Mouse (Mus musculus): ENCODE measurements around the gene Rasl10a. TPM values are rescaled to one million over a fixed set of nuclear protein-coding genes. Genes with fewer than 3 reads are reported as not detected.

Gene Rasl10a
- polyA plus RNA-seq, 1 experiment from 2014 or later, result 4.1 TPM

GRCm38 (mm10) chr11:5032706-5033105 is 25.2 kb upstream of the Rasl10a start:
- peaks cover 84% of the 10 kb centered on the region for H3K36me3 ChIP-seq

DNA sequence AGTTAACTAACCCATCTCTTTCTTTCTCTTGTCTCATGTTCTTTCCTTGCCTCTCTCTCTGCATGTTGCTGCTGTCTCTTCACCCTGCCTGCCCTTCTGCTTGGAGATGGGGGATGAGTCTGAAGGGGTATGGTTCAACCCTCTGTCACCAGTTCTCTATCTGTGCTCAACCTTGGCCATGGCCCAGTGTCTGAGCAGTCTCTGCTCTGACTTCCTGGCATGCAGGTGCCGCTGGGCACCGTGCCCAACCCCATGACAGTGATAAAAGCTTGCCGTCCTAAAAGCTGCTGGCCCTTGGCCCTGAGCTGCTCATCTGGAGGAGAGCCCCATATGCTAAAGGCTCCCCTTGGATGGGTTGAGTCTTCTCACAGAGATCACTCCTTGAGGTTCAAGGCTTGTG is 24.8 kb upstream of the Rasl10a start:
- no peaks in the 10 kb centered on the region for H3K27me3 ChIP-seq
- no peaks in the 10 kb centered on the region for H3K9me3 ChIP-seq (replicated peaks)
- H3K27ac ChIP-seq (replicated peaks), result no peak overlapping the region
- H3K36me3 ChIP-seq, result peaks cover 84% of the 10 kb centered on the region
- ATAC-seq (ENCODE audit: insufficient number of reproducible peaks, low FRiP score, low TSS enrichment, low read depth), result no peak
- 84% methylated on average over 3 of the region's 3 CpGs for WGBS
- H3K4me1 ChIP-seq, result no peaks in the 10 kb centered on the region
- no peak overlapping the region for H3K4me2 ChIP-seq (replicated peaks)
- H3K4me3 ChIP-seq (replicated peaks), result no peak overlapping the region
- no peak overlapping the region for H3K9ac ChIP-seq

More at GRCm38 (mm10) chr11:5032706-5033105, 25.2 kb upstream of the Rasl10a start:
- Histone ChIP-seq H3K4me1 (no peaks in the 10 kb centered on the region), H3K4me2 (replicated peaks) (no peak overlapping the region), H3K9me3 (replicated peaks) (no peaks in the 10 kb centered on the region), H3K9ac (no peak overlapping the region), H3K4me3 (replicated peaks) (no peak overlapping the region), H3K27ac (replicated peaks) (no peak overlapping the region), H3K27me3 (no peaks in the 10 kb centered on the region)
- no peak for ATAC-seq (ENCODE audit: insufficient number of reproducible peaks, low FRiP score, low TSS enrichment, low read depth)
- WGBS, result 92% methylated on average over 10 of the region's 10 CpGs

DNA sequence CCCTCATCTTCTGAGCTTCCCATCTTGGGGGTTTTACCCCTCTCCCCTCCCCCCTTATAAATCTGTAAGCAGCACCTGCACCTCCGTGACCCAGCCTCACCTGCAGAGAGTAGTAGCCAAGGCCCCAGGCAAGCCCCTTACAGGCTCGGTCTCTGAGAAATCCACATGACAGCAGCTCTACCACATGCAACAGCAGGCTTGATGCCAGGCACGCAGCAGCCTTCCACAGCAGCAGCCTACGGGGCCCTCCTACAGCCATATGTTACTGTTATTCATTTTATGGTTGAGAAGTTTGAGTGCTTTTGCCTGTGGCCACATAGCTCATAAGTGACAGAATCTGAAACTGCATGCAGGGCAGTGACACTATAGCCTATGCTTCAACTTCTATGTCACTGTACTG is 22.5 kb upstream of the Rasl10a start:
- no peak overlapping the region for H3K4me3 ChIP-seq (replicated peaks)
- no peak overlapping the region for H3K4me2 ChIP-seq (replicated peaks)
- no peaks in the 10 kb centered on the region for H3K27me3 ChIP-seq
- H3K9ac ChIP-seq, result no peak overlapping the region
- H3K36me3 ChIP-seq, result peaks cover 93% of the 10 kb centered on the region
- H3K27ac ChIP-seq (replicated peaks), result no peak overlapping the region
- H3K4me1 ChIP-seq, result no peaks in the 10 kb centered on the region
- no peak for ATAC-seq (ENCODE audit: insufficient number of reproducible peaks, low FRiP score, low TSS enrichment, low read depth)
- no peaks in the 10 kb centered on the region for H3K9me3 ChIP-seq (replicated peaks)
- 66% methylated on average over 4 of the region's 4 CpGs for WGBS

DNA sequence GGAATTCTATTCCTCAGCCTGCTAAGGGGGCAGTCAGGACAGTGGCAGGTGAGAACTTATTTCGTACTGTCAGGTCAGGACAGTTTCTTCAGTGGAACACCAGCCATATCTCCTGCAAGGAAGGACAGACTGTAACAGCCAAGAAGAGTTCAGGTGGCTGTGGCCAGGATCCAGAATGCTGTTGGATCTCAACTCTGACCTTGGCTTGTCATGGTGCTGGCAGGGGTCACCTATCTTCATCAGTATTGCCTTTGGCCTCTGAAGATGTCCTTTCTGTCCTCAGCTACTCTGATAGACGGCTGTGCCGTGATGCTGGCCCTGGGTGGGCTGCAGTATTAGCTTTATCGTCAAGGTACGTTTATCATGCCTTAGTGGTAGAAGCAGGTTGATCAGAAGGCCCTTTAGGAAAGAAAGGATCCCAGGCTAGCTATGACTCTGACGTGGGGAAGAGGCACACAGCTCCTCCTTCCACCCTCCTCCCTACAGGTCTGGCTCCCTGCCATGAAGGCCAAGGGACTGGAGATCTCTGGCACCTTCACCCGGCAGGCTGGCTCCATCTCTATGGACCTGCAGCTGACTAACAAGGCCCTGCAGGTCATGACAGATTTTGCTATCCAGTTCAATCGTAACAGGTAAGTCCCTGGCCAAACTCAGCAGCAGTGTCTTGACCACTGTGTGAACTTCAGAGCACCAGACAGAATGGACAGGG is 20.6 kb upstream of the Rasl10a start:
- no peaks in the 10 kb centered on the region for H3K9me3 ChIP-seq (replicated peaks)
- H3K27me3 ChIP-seq, result no peaks in the 10 kb centered on the region

GRCm38 (mm10) chr11:5040585-5040984 is 17.3 kb upstream of the Rasl10a start:
- 88% methylated on average over 5 of the region's 5 CpGs for WGBS
- Histone ChIP-seq H3K9ac (no peak overlapping the region), H3K27ac (replicated peaks) (no peak overlapping the region), H3K9me3 (replicated peaks) (no peaks in the 10 kb centered on the region), H3K4me2 (replicated peaks) (no peak overlapping the region), H3K36me3 (peaks cover 61% of the 10 kb centered on the region), H3K4me3 (replicated peaks) (no peak overlapping the region), H3K4me1 (no peaks in the 10 kb centered on the region), H3K27me3 (no peaks in the 10 kb centered on the region)
- no peak for ATAC-seq (ENCODE audit: insufficient number of reproducible peaks, low FRiP score, low TSS enrichment, low read depth)

More for the DNA sequence above, 20.6 kb upstream of the Rasl10a start:
- ATAC-seq (ENCODE audit: insufficient number of reproducible peaks, low FRiP score, low TSS enrichment, low read depth), result no peak
- peaks cover 90% of the 10 kb centered on the region for H3K36me3 ChIP-seq
- H3K9ac ChIP-seq, result no peak overlapping the region
- 87% methylated on average over 8 of the region's 8 CpGs for WGBS
- no peaks in the 10 kb centered on the region for H3K4me1 ChIP-seq
- no peak overlapping the region for H3K4me3 ChIP-seq (replicated peaks)
- no peak overlapping the region for H3K4me2 ChIP-seq (replicated peaks)
- no peak overlapping the region for H3K27ac ChIP-seq (replicated peaks)

DNA sequence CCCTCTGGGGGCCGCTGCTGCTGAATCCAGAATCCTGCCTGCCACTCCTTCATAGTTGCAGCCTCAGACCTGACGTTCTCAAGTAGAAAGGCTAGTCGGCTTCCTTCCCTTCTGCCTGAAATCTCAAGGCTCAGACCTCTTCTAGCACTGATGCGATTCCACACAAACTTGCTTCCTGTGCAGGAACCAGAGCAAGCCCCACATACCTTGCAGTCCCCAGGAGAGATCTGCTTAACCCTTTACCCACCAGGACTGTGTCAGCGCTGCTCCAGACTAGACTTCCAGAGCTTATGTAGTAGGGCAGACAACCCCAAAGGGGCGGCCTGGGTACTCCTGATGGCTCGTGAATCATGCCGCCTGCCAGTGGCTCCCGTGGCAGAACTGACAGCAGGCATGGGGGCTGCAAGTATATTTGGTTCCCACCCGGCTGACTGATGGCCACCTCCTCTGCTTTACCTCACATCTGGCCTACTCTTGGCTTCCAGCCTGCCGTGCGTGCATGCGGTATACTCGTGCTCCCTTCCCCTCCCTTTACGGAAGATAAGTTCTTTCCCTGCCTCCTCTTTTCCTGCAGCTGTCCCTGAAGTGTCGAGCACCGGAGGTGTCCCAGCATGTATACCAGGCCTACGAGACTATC is 16.7 kb upstream of the Rasl10a start:
- Histone ChIP-seq H3K27me3 (no peaks in the 10 kb centered on the region), H3K36me3 (peaks cover 55% of the 10 kb centered on the region), H3K9me3 (replicated peaks) (no peaks in the 10 kb centered on the region), H3K27ac (replicated peaks) (no peak overlapping the region), H3K9ac (no peak overlapping the region), H3K4me1 (no peaks in the 10 kb centered on the region), H3K4me2 (replicated peaks) (no peak overlapping the region), H3K4me3 (replicated peaks) (no peak overlapping the region)
- WGBS, result 67% methylated on average over 18 of the region's 18 CpGs
- no peak for ATAC-seq (ENCODE audit: insufficient number of reproducible peaks, low FRiP score, low TSS enrichment, low read depth)

GRCm38 (mm10) chr11:5042645-5043381 is 15.1 kb upstream of the Rasl10a start:
- no peak overlapping the region for H3K9ac ChIP-seq
- H3K4me1 ChIP-seq, result no peaks in the 10 kb centered on the region
- no peak overlapping the region for H3K4me3 ChIP-seq (replicated peaks)
- H3K9me3 ChIP-seq (replicated peaks), result no peaks in the 10 kb centered on the region
- ATAC-seq (ENCODE audit: insufficient number of reproducible peaks, low FRiP score, low TSS enrichment, low read depth), result no peak
- peaks cover 40% of the 10 kb centered on the region for H3K36me3 ChIP-seq
- H3K27me3 ChIP-seq, result no peaks in the 10 kb centered on the region
- 84% methylated on average over 8 of the region's 8 CpGs for WGBS
- H3K27ac ChIP-seq (replicated peaks), result no peak overlapping the region
- no peak overlapping the region for H3K4me2 ChIP-seq (replicated peaks)

- Histone ChIP-seq H3K36me3 (peaks cover 7% of the 10 kb centered on the region; the same call in 1 of the 2 replicates), H3K4me2 (replicated peaks) (no peak overlapping the region), H3K4me1 (no peaks in the 10 kb centered on the region), H3K9ac (no peak overlapping the region), H3K27me3 (no peaks in the 10 kb centered on the region), H3K27ac (replicated peaks) (no peak overlapping the region), H3K9me3 (replicated peaks) (no peaks in the 10 kb centered on the region), H3K4me3 (replicated peaks) (no peak overlapping the region)
- 44% methylated on average over 12 of the region's 12 CpGs for WGBS
- no peak for ATAC-seq (ENCODE audit: insufficient number of reproducible peaks, low FRiP score, low TSS enrichment, low read depth)
Measured at GRCm38 (mm10) chr11:5046321-5046926, 11.5 kb upstream of the Rasl10a start.

DNA sequence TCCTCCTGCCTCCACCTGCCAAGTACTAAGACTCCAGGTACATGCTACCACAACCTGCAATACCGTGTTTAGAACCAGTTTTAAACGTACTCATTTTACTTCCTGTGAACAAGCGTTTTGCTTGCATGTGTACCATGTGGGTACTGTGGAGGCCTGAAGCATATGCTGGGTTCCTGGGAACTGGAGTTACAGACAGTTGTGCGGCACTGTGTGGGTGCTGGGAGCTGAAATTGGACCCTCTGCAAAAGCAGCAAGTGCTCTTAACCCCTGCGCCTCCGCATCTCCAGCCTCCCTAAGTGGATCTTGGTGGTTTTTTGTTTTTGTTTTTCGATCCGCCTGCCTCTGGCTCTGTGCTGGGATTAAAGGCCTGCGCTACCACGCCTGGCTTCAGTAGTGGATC is 6.3 kb upstream of the Rasl10a start:
- WGBS, result 62% methylated on average over 10 of the region's 10 CpGs

DNA sequence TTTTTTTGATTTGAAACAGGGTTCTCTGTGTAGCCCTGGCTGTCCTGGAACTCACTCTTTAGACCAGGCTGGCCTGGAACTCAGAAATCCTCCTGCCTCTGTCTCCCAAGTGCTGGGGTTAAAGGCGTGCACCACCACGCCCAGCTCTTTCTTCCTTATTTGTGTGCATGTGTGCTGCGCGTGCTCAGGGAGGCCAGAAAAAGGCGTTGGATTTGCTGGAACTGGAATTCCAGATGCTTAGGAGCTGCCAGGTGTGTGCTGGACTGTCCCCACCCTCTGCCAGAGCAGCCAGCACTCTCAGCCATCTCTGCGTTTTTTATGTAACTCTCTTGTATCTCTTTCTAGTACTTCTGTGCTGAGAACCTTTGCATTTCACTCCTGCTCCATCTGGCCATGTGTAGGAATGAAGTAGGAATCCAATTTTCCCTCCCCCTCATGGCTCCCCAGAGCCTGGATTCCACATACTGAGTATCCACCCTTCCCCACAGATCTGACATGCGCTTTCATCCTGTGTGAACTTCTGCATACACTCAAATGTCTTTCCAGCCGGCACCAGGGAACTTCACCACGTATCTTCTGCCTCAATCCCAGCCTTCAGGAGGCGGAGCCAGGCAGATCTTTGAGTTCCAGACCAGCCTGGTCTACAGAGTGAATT is 5.6 kb upstream of the Rasl10a start:
- Histone ChIP-seq H3K9ac (no peak overlapping the region), H3K27me3 (peaks cover 24% of the 10 kb centered on the region), H3K4me1 (peaks cover 11% of the 10 kb centered on the region), H3K4me2 (replicated peaks) (no peak overlapping the region), H3K9me3 (replicated peaks) (no peaks in the 10 kb centered on the region), H3K27ac (replicated peaks) (no peak overlapping the region), H3K36me3 (no peaks in the 10 kb centered on the region), H3K4me3 (replicated peaks) (no peak overlapping the region)
- WGBS, result 61% methylated on average over 10 of the region's 10 CpGs
- ATAC-seq (ENCODE audit: insufficient number of reproducible peaks, low FRiP score, low TSS enrichment, low read depth), result no peak

More for the DNA sequence above, 6.3 kb upstream of the Rasl10a start:
- ATAC-seq (ENCODE audit: insufficient number of reproducible peaks, low FRiP score, low TSS enrichment, low read depth), result no peak
- H3K27ac ChIP-seq (replicated peaks), result no peak overlapping the region
- peaks cover 17% of the 10 kb centered on the region for H3K27me3 ChIP-seq
- peaks cover 8% of the 10 kb centered on the region; the same call in 1 of the 2 replicates for H3K4me1 ChIP-seq
- no peaks in the 10 kb centered on the region for H3K36me3 ChIP-seq
- H3K4me2 ChIP-seq (replicated peaks), result no peak overlapping the region
- H3K9ac ChIP-seq, result no peak overlapping the region
- H3K9me3 ChIP-seq (replicated peaks), result no peaks in the 10 kb centered on the region
- no peak overlapping the region for H3K4me3 ChIP-seq (replicated peaks)

DNA sequence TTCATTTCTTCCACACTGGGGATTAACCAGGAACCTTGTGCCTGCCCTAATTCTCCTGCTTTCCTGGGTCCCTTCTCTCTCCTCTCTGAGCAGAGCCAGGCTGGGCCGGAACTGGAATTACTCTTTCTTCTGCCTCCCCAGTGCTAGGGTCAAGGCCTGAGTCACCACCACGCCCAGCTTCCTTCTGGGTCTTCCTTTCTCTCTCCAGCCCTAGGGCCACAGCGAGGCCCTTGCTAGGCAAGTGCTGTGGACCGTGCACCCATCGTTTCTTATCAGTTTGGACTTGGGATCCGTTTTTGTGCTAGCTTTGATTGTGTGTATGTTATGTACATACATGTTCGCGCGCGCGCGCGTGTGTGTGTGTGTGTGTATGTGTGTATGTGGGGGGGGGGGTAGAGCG is 3.8 kb upstream of the Rasl10a start:
- WGBS, result 89% methylated on average over 14 of the region's 14 CpGs
- Histone ChIP-seq H3K4me2 (replicated peaks) (no peak overlapping the region), H3K9me3 (replicated peaks) (no peaks in the 10 kb centered on the region), H3K9ac (no peak overlapping the region), H3K4me3 (replicated peaks) (no peak overlapping the region), H3K27me3 (peaks cover 40% of the 10 kb centered on the region), H3K36me3 (no peaks in the 10 kb centered on the region), H3K4me1 (peaks cover 28% of the 10 kb centered on the region), H3K27ac (replicated peaks) (no peak overlapping the region)
- ATAC-seq (ENCODE audit: insufficient number of reproducible peaks, low FRiP score, low TSS enrichment, low read depth), result no peak

Measured in embryonic facial prominence, embryonic 15.5 days (tissue).